Comparison of ENCODE assay signal across 8 mouse cellular contexts in the genomic region with DNA sequence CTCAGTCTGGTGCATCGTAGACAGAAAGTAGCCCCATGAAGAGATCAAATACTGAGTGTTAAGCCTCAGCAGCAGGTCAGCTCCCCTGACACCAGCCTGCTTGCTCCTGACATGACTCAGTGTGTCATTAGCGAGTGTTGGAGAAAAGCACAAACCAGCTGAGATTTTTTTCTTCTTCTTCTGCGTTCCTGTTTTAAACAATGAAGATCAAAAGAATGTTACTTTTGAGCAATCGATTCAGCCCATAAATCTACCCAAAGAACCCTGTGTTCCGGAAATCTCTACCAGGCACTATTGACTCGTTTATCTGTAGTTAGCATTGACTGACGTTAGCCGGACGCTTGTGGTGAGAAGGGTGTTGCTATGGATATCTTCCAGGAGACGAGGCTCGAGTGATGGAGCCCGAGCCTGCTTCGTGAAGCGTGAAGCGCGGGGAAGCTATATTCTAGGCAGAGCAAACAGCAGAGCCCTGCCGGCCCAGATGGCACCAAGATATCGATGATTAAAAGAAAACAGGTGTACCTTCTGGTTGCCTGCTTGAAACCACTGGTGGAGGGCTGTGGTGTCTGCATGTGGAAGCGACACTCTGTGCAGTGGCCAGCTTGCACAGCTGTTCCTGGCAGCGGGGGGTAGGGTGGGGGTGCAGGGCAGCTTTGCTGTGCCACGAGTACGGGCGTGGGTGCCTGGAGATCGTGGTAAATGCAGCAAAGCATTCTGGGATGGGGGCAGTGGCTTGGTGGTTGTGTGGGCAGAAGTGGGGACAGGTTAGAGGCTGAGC. TPM values are rescaled to one million over a fixed set of nuclear protein-coding genes. Genes with fewer than 3 reads are reported as not detected.
DNase-seq lines count a peak whose midpoint lies in the region; ATAC-seq lines count a peak whose summit lies in the region.

No protein-coding gene starts in this region.

- H3K4me1 ChIP-seq in forebrain, embryonic 16.5 days (replicated peaks; ENCODE audit: control insufficient read depth, insufficient read depth, low read length) = peaks cover 14% of the 10 kb centered on the region

- no peaks in the 10 kb centered on the region for H3K9me3 ChIP-seq in forebrain, embryonic 16.5 days (ENCODE audit: control insufficient read depth, low read length)

- H3K4me2 ChIP-seq in forebrain, embryonic 16.5 days (ENCODE audit: low read length) = peak overlapping the region; percentile 18; the same call in 1 of the 2 replicates

- WGBS in forebrain, embryonic 16.5 days = 41% methylated on average over 24 of the region's 24 CpGs

- H3K27ac ChIP-seq in forebrain, embryonic 16.5 days (ENCODE audit: low read length) = peak overlapping the region; percentile 30; the same call in 1 of the 2 replicates

- peak; percentile 62 to 66 for DNase-seq in spleen, postnatal 36 days (ENCODE audit: low spot score in 2 of 2)
- no peak for DNase-seq in spleen, postnatal 4 days (ENCODE audit: low spot score in 2 of 2)
- DNase-seq in mesoderm, embryonic 11.5 days (ENCODE audit: low read depth, low spot score) = peak; percentile 29
- DNase-seq in right cerebral cortex, postnatal 4 days = peak; percentile 49
- no peak for DNase-seq in lung, postnatal 14 days
- no peak for DNase-seq in spleen, adult 12 weeks (ENCODE audit: low spot score)

- 0 out of 2 replicates have a peak overlapping the region, but pooled peaks have one; percentile 18 for H3K9ac ChIP-seq in forebrain, embryonic 16.5 days (replicated peaks; ENCODE audit: low read depth, low read length)

- no peak overlapping the region for H3K4me3 ChIP-seq in forebrain, embryonic 16.5 days (replicated peaks; ENCODE audit: low read length)

- no peaks in the 10 kb centered on the region for H3K27me3 ChIP-seq in forebrain, embryonic 16.5 days (replicated peaks; ENCODE audit: control insufficient read depth, insufficient read depth, low read length)

- H3K36me3 ChIP-seq in forebrain, embryonic 16.5 days (ENCODE audit: control insufficient read depth, insufficient read depth) = no peaks in the 10 kb centered on the region

- peak; percentile 32; the same call in 1 of the 2 replicates for ATAC-seq in forebrain, embryonic 16.5 days
- ATAC-seq in erythroid progenitor cell, adult 5-6 weeks (replicated peaks; ENCODE audit: low FRiP score, poor library complexity, severe bottlenecking) = no peak

RNA-seq across cellular contexts. Expression of gene Tpst2, which starts 5.5 kb away (rescaled TPM):
- 27.9 and 30.2 TPM in 2 replicates for polyA plus RNA-seq in forebrain, embryonic 16.5 days (2015; fragmentation: Nextera tagmentation; extraction: Ambion mirVana)
- 3.4 and 6.5 TPM in 2 replicates for total RNA-seq in erythroid progenitor cell, adult 5-6 weeks (2015; ENCODE audit: low replicate concordance)
- total RNA-seq in erythroid progenitor cell, adult 5-6 weeks (2017; ENCODE audit: low replicate concordance) = 5.8 and 19.2 TPM in 2 replicates

RNA-seq across cellular contexts. Expression of gene Crybb1, which starts 15.3 kb away (rescaled TPM):
- polyA plus RNA-seq in forebrain, embryonic 16.5 days (2015; fragmentation: Nextera tagmentation; extraction: Ambion mirVana) = 4.6 and 5.8 TPM in 2 replicates
- total RNA-seq in erythroid progenitor cell, adult 5-6 weeks (2015; ENCODE audit: low replicate concordance) = not detected in 2 replicates
- not detected in 2 replicates for total RNA-seq in erythroid progenitor cell, adult 5-6 weeks (2017; ENCODE audit: low replicate concordance)

RNA-seq across cellular contexts. Expression of gene Cryba4, which starts 18.6 kb away (rescaled TPM):
- polyA plus RNA-seq in forebrain, embryonic 16.5 days (2015; fragmentation: Nextera tagmentation; extraction: Ambion mirVana) = 0.75 and 1.4 TPM in 2 replicates
- total RNA-seq in erythroid progenitor cell, adult 5-6 weeks (2015; ENCODE audit: low replicate concordance) = not detected in 2 replicates
- total RNA-seq in erythroid progenitor cell, adult 5-6 weeks (2017; ENCODE audit: low replicate concordance) = not detected in 2 replicates

RNA-seq across cellular contexts. Expression of gene Tfip11, which starts 55.2 kb away (rescaled TPM):
- polyA plus RNA-seq in forebrain, embryonic 16.5 days (2015; fragmentation: Nextera tagmentation; extraction: Ambion mirVana) = 34.7 and 36.7 TPM in 2 replicates
- total RNA-seq in erythroid progenitor cell, adult 5-6 weeks (2015; ENCODE audit: low replicate concordance) = 6.3 and 8.6 TPM in 2 replicates
- 10.5 and 25.9 TPM in 2 replicates for total RNA-seq in erythroid progenitor cell, adult 5-6 weeks (2017; ENCODE audit: low replicate concordance)

Comparison
In these comparisons a context has a peak if more than half of its experiments do, and no peak if none do; other contexts are left out.
1. DNase-seq: peak in spleen, postnatal 36 days (2 of 2), mesoderm, embryonic 11.5 days (single experiment) and right cerebral cortex, postnatal 4 days (single experiment); none in spleen, postnatal 4 days (0 of 2), lung, postnatal 14 days (single experiment) and spleen, adult 12 weeks (single experiment).